Mouse (Mus musculus): ENCODE data around the gene Myo10.

DNA sequence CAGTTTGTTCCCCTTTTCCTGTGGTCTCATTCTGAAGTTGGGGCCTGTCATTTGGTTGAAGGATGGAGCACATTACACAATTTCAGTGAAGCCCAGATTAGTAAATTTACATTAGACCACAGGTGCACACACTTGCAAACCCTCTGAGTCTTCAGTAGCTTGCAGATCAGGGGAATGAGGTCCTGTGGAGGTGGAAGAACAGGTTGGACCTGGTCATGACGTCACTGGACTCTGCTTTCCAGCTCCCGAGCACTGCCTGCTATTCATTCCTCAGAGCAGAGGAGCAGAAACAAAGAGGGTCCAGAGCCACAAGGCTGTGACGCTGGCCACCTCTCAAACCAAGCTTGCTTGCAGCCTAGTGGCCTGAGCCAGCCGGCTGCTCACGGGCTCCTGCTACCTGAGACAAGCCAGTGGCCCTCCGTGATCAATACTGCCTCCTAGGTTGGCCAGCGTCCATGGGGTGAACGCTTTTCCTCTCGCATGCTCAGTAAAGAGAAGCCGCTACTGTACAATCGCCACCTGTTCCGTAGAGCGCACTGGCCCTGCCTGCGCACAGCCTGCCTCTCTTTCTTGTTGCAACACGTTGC is 136.3 kb downstream of the Myo10 start:
- TF ChIP-seq CTCF (IDR thresholded peaks at IDR 0.05; ENCODE audit: borderline replicate concordance, insufficient read depth, low read length) (no peak), POLR2A (IDR thresholded peaks at IDR 0.05; ENCODE audit: low read depth, low read length) (no peak)

All from embryonic fibroblast, embryonic 13.5 days (primary cell).